Mouse (Mus musculus): ENCODE data around the gene Pkdrej.

GRCm38 (mm10) chr15:85802931-85803330 lies 18.6 kb downstream of the Pkdrej start:
- TF ChIP-seq CTCF (conservative IDR thresholded peaks at IDR 0.05; ENCODE audit: low read length) (no peak), NANOG (IDR thresholded peaks at IDR 0.05; ENCODE audit: borderline replicate concordance, low read length) (no peak), POU5F1 (IDR thresholded peaks at IDR 0.05; ENCODE audit: borderline replicate concordance, low read length) (no peak)
